Mouse (Mus musculus) liver, embryonic 14.5 days (tissue): Measurements from ENCODE around the gene Mef2a.

Experiments used
- CTCF ChIP-seq: IDR thresholded peaks from 2 replicates; pipeline ENCODE4 v1.5.1; 2016; ENCODE audit warnings: antibody characterized with exemption, low read depth, control low read depth
- EP300 ChIP-seq: IDR thresholded peaks from 2 replicates; pipeline ENCODE4 v1.6.1; 2016; ENCODE audit warnings: antibody characterized with exemption, low read depth

DNA sequence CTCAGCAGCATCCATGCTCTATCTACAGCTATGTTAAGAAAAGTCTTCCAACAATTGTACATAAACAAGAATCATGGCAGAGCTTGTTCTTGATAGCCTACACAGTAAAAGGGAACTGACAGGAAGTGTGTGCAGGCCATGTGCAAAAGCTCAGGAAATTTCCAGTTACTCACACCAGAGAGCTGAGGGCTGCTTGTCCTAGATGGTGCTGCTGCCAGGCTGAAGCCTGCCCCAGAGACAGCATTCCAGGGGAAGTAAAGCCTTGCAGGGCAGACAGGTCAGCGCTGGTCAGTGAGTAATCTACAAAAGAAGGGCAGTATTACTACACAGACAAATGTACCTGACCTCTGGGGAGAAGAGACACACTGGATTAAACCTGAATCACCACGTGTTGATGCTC is 136.3 kb downstream of the Mef2a start:
- no peak for TF ChIP-seq CTCF
- TF ChIP-seq EP300: no peak
